Mouse (Mus musculus): ENCODE data around the gene Neb.

The Neb gene

GRCm38 (mm10) chr2:52369622-52370021 lies 8.7 kb downstream of the Neb start:
- peaks cover 19% of the 10 kb centered on the region for H3K4me1 ChIP-seq (replicated peaks; ENCODE audit: low read depth, low read length)
- H3K4me3 ChIP-seq (replicated peaks; ENCODE audit: low read length): no peak overlapping the region
- no peaks in the 10 kb centered on the region for H3K27me3 ChIP-seq (ENCODE audit: insufficient read depth, low read length)
- TF ChIP-seq POU5F1 (IDR thresholded peaks at IDR 0.05; ENCODE audit: borderline replicate concordance, low read length) (no peak), NANOG (IDR thresholded peaks at IDR 0.05; ENCODE audit: borderline replicate concordance, low read length) (no peak), CTCF (conservative IDR thresholded peaks at IDR 0.05; ENCODE audit: low read length) (no peak)
- no peaks in the 10 kb centered on the region for H3K36me3 ChIP-seq (ENCODE audit: insufficient read depth, low read length)
- H3K9me3 ChIP-seq (ENCODE audit: low read length): no peaks in the 10 kb centered on the region

GRCm38 (mm10) chr2:52367665-52368064 lies 10.6 kb downstream of the Neb start:
- TF ChIP-seq POU5F1 (IDR thresholded peaks at IDR 0.05; ENCODE audit: borderline replicate concordance, low read length): no peak
- no peak for TF ChIP-seq NANOG (IDR thresholded peaks at IDR 0.05; ENCODE audit: borderline replicate concordance, low read length)
- TF ChIP-seq CTCF (conservative IDR thresholded peaks at IDR 0.05; ENCODE audit: low read length): no peak
- 0 out of 2 replicates have a peak, but pooled peaks cover 3% of the 10 kb centered on the region for H3K4me1 ChIP-seq (replicated peaks; ENCODE audit: low read depth, low read length)
- no peaks in the 10 kb centered on the region for H3K27me3 ChIP-seq (ENCODE audit: insufficient read depth, low read length)
- H3K36me3 ChIP-seq (ENCODE audit: insufficient read depth, low read length): no peaks in the 10 kb centered on the region
- no peak overlapping the region for H3K4me3 ChIP-seq (replicated peaks; ENCODE audit: low read length)
- H3K9me3 ChIP-seq (ENCODE audit: low read length): no peaks in the 10 kb centered on the region

GRCm38 (mm10) chr2:52367248-52367647 lies 11.0 kb downstream of the Neb start:
- H3K4me3 ChIP-seq (replicated peaks; ENCODE audit: low read length): no peak overlapping the region

GRCm38 (mm10) chr2:52361086-52361485 lies 17.2 kb downstream of the Neb start:
- no peak overlapping the region for H3K4me3 ChIP-seq (replicated peaks; ENCODE audit: low read length)
- H3K27me3 ChIP-seq (ENCODE audit: insufficient read depth, low read length): no peaks in the 10 kb centered on the region
- no peaks in the 10 kb centered on the region for H3K36me3 ChIP-seq (ENCODE audit: insufficient read depth, low read length)
- TF ChIP-seq CTCF (conservative IDR thresholded peaks at IDR 0.05; ENCODE audit: low read length) (no peak), NANOG (IDR thresholded peaks at IDR 0.05; ENCODE audit: borderline replicate concordance, low read length) (no peak), POU5F1 (IDR thresholded peaks at IDR 0.05; ENCODE audit: borderline replicate concordance, low read length) (no peak)
- H3K4me1 ChIP-seq (replicated peaks; ENCODE audit: low read depth, low read length): no peaks in the 10 kb centered on the region
- 0 out of 2 replicates have a peak, but pooled peaks cover 4% of the 10 kb centered on the region for H3K9me3 ChIP-seq (ENCODE audit: low read length)

More at GRCm38 (mm10) chr2:52367248-52367647, 11.0 kb downstream of the Neb start:
- Histone ChIP-seq H3K9me3 (ENCODE audit: low read length) (no peaks in the 10 kb centered on the region), H3K4me1 (replicated peaks; ENCODE audit: low read depth, low read length) (0 out of 2 replicates have a peak, but pooled peaks cover 3% of the 10 kb centered on the region), H3K36me3 (ENCODE audit: insufficient read depth, low read length) (no peaks in the 10 kb centered on the region), H3K27me3 (ENCODE audit: insufficient read depth, low read length) (no peaks in the 10 kb centered on the region)
- TF ChIP-seq POU5F1 (IDR thresholded peaks at IDR 0.05; ENCODE audit: borderline replicate concordance, low read length): no peak

GRCm38 (mm10) chr2:52359722-52360121 lies 18.6 kb downstream of the Neb start:
- Histone ChIP-seq H3K4me1 (replicated peaks; ENCODE audit: low read depth, low read length) (no peaks in the 10 kb centered on the region), H3K9me3 (ENCODE audit: low read length) (0 out of 2 replicates have a peak, but pooled peaks cover 4% of the 10 kb centered on the region), H3K27me3 (ENCODE audit: insufficient read depth, low read length) (no peaks in the 10 kb centered on the region), H3K36me3 (ENCODE audit: insufficient read depth, low read length) (no peaks in the 10 kb centered on the region), H3K4me3 (replicated peaks; ENCODE audit: low read length) (no peak overlapping the region)
- no peak for TF ChIP-seq CTCF (conservative IDR thresholded peaks at IDR 0.05; ENCODE audit: low read length)
- TF ChIP-seq NANOG (IDR thresholded peaks at IDR 0.05; ENCODE audit: borderline replicate concordance, low read length): no peak
- no peak for TF ChIP-seq POU5F1 (IDR thresholded peaks at IDR 0.05; ENCODE audit: borderline replicate concordance, low read length)

- Histone ChIP-seq H3K36me3 (ENCODE audit: insufficient read depth, low read length) (no peaks in the 10 kb centered on the region), H3K9me3 (ENCODE audit: low read length) (0 out of 2 replicates have a peak, but pooled peaks cover 4% of the 10 kb centered on the region), H3K4me1 (replicated peaks; ENCODE audit: low read depth, low read length) (no peaks in the 10 kb centered on the region), H3K27me3 (ENCODE audit: insufficient read depth, low read length) (no peaks in the 10 kb centered on the region), H3K4me3 (replicated peaks; ENCODE audit: low read length) (no peak overlapping the region)
- TF ChIP-seq CTCF (conservative IDR thresholded peaks at IDR 0.05; ENCODE audit: low read length) (no peak), NANOG (IDR thresholded peaks at IDR 0.05; ENCODE audit: borderline replicate concordance, low read length) (no peak)
Measured at GRCm38 (mm10) chr2:52358156-52358555, 20.1 kb downstream of the Neb start.

GRCm38 (mm10) chr2:52351029-52351428 lies 27.2 kb downstream of the Neb start:
- H3K27me3 ChIP-seq (ENCODE audit: insufficient read depth, low read length): no peaks in the 10 kb centered on the region
- no peak overlapping the region for H3K4me3 ChIP-seq (replicated peaks; ENCODE audit: low read length)
- no peaks in the 10 kb centered on the region for H3K36me3 ChIP-seq (ENCODE audit: insufficient read depth, low read length)
- H3K4me1 ChIP-seq (replicated peaks; ENCODE audit: low read depth, low read length): no peaks in the 10 kb centered on the region
- TF ChIP-seq NANOG (IDR thresholded peaks at IDR 0.05; ENCODE audit: borderline replicate concordance, low read length) (no peak), POU5F1 (IDR thresholded peaks at IDR 0.05; ENCODE audit: borderline replicate concordance, low read length) (no peak), CTCF (conservative IDR thresholded peaks at IDR 0.05; ENCODE audit: low read length) (no peak)
- H3K9me3 ChIP-seq (ENCODE audit: low read length): peaks cover 12% of the 10 kb centered on the region

- H3K4me1 ChIP-seq (replicated peaks; ENCODE audit: low read depth, low read length): no peaks in the 10 kb centered on the region
- H3K36me3 ChIP-seq (ENCODE audit: insufficient read depth, low read length): no peaks in the 10 kb centered on the region
- TF ChIP-seq POU5F1 (IDR thresholded peaks at IDR 0.05; ENCODE audit: borderline replicate concordance, low read length) (no peak), CTCF (conservative IDR thresholded peaks at IDR 0.05; ENCODE audit: low read length) (no peak), NANOG (IDR thresholded peaks at IDR 0.05; ENCODE audit: borderline replicate concordance, low read length) (no peak)
- no peaks in the 10 kb centered on the region for H3K9me3 ChIP-seq (ENCODE audit: low read length)
- no peak overlapping the region for H3K4me3 ChIP-seq (replicated peaks; ENCODE audit: low read length)
- H3K27me3 ChIP-seq (ENCODE audit: insufficient read depth, low read length): no peaks in the 10 kb centered on the region
Measured at GRCm38 (mm10) chr2:52340990-52341389, 37.3 kb downstream of the Neb start.

- Histone ChIP-seq H3K36me3 (ENCODE audit: insufficient read depth, low read length) (no peaks in the 10 kb centered on the region), H3K27me3 (ENCODE audit: insufficient read depth, low read length) (no peaks in the 10 kb centered on the region), H3K4me1 (replicated peaks; ENCODE audit: low read depth, low read length) (no peaks in the 10 kb centered on the region), H3K9me3 (ENCODE audit: low read length) (no peaks in the 10 kb centered on the region), H3K4me3 (replicated peaks; ENCODE audit: low read length) (no peak overlapping the region)
- TF ChIP-seq POU5F1 (IDR thresholded peaks at IDR 0.05; ENCODE audit: borderline replicate concordance, low read length) (no peak), CTCF (conservative IDR thresholded peaks at IDR 0.05; ENCODE audit: low read length) (no peak), NANOG (IDR thresholded peaks at IDR 0.05; ENCODE audit: borderline replicate concordance, low read length) (no peak)
Measured at GRCm38 (mm10) chr2:52335556-52335955, 42.7 kb downstream of the Neb start.
